Mouse (Mus musculus): ENCODE data around the gene Mpv17l. TPM values are rescaled to one million over a fixed set of nuclear protein-coding genes. Genes with fewer than 3 reads are reported as not detected.
"Not testable (repeated sequence)": the region's sequence is repeated elsewhere in the genome, so short reads cannot be mapped to it uniquely, and the experiment has no call there.

The Mpv17l gene
- polyA plus RNA-seq, 1 experiment from 2014 or later, result 1.5 TPM

DNA sequence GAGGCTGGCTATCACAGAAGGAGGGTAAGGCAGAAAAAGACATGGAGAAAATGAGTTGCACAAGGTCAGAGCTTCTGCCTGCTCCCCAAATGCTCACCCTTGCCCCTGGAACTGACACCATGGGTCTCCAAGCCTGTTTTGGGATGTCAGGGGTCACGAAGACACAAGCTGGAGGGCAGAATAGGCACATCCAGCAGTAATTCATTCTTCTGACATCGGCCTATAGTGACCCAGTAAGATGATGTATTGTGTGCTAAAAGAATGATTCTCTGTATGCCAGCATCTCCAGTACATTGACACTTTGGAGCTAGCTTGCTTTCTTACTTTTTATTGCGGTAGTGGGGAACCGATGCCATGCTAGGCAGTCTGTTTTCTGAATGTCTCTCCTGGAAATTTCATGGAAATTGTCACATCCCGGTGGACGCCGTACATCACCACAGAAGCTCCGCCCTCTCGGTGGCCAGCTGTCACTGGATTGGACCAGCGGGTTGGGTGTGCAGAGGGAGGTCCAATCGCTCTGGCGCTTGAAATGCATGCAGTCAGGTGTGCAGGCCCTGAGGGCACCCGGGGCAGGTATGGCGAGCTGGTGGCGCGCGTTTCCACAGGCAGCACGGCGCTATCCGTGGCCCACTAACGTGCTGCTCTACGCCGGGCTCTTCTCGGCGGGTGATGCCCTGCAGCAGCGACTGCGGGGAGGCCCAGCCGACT, 37.3 kb downstream of the Mpv17l start:
- Histone ChIP-seq H3K27me3 (peaks cover 28% of the 10 kb centered on the region), H3K4me2 (peak overlapping the region; percentile 68), H3K4me3 (replicated peaks) (peak overlapping the region; percentile 50), H3K9ac (no peak overlapping the region), H3K9me3 (replicated peaks) (no peaks in the 10 kb centered on the region), H3K27ac (replicated peaks) (no peak overlapping the region), H3K4me1 (replicated peaks) (no peaks in the 10 kb centered on the region), H3K36me3 (replicated peaks) (no peaks in the 10 kb centered on the region)
- 7% methylated on average over 28 of the region's 28 CpGs for WGBS (ENCODE audit: insufficient replicate concordance)
- ATAC-seq (ENCODE audit: insufficient read depth), result peak; percentile 58; the same call in 1 of the 2 replicates

GRCm38 (mm10) chr16:13940847-13941395, 38.0 kb downstream of the Mpv17l start:
- Histone ChIP-seq H3K36me3 (replicated peaks) (no peaks in the 10 kb centered on the region), H3K4me2 (peak overlapping the region; percentile 68), H3K27ac (replicated peaks) (no peak overlapping the region), H3K4me1 (replicated peaks) (no peaks in the 10 kb centered on the region), H3K9me3 (replicated peaks) (no peaks in the 10 kb centered on the region), H3K4me3 (replicated peaks) (peak overlapping the region; percentile 50), H3K9ac (no peak overlapping the region), H3K27me3 (peaks cover 28% of the 10 kb centered on the region)
- 2% methylated on average over 34 of the region's 34 CpGs for WGBS (ENCODE audit: insufficient replicate concordance)
- ATAC-seq (ENCODE audit: insufficient read depth), result no peak

DNA sequence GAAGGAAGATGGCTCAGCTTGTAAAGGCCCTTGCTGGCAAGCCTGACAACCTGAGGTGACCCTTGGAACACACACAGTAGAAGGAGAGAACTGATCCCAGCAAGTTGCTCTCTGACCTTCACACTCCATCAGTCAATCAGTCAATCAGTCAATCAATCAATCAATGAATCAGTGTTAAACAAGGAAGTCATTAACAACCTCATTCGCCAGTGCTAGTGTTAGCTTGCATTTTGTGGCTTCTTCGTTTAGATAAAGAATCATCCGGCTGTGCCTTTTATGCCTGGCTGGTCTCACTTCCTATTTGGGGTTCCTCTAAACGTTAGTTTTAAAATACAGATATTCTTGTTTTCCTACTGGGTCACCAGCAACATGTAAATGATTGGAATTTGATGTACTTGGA, 41.2 kb downstream of the Mpv17l start:
- Histone ChIP-seq H3K4me1 (replicated peaks) (no peaks in the 10 kb centered on the region), H3K4me2 (no peak overlapping the region), H3K9me3 (replicated peaks) (no peaks in the 10 kb centered on the region), H3K27me3 (peaks cover 27% of the 10 kb centered on the region), H3K9ac (no peak overlapping the region), H3K27ac (replicated peaks) (no peak overlapping the region), H3K4me3 (replicated peaks) (no peak overlapping the region), H3K36me3 (replicated peaks) (no peaks in the 10 kb centered on the region)
- no peak for ATAC-seq (ENCODE audit: insufficient read depth)
- WGBS (ENCODE audit: insufficient replicate concordance), result 7% methylated on average over 4 of the region's 4 CpGs

GRCm38 (mm10) chr16:13944752-13945151, 41.8 kb downstream of the Mpv17l start:
- no peak for ATAC-seq (ENCODE audit: insufficient read depth)
- 68% methylated on average over 5 of the region's 5 CpGs for WGBS (ENCODE audit: insufficient replicate concordance)
- Histone ChIP-seq H3K4me2 (no peak overlapping the region), H3K9me3 (replicated peaks) (no peaks in the 10 kb centered on the region), H3K4me3 (replicated peaks) (no peak overlapping the region), H3K9ac (no peak overlapping the region), H3K27ac (replicated peaks) (no peak overlapping the region), H3K4me1 (replicated peaks) (no peaks in the 10 kb centered on the region), H3K36me3 (replicated peaks) (no peaks in the 10 kb centered on the region), H3K27me3 (peaks cover 22% of the 10 kb centered on the region)

- ATAC-seq (ENCODE audit: insufficient read depth), result no peak
- Histone ChIP-seq H3K4me3 (replicated peaks) (no peak overlapping the region), H3K27ac (replicated peaks) (no peak overlapping the region), H3K9ac (no peak overlapping the region), H3K4me2 (no peak overlapping the region), H3K9me3 (replicated peaks) (no peaks in the 10 kb centered on the region), H3K27me3 (peaks cover 18% of the 10 kb centered on the region), H3K36me3 (replicated peaks) (no peaks in the 10 kb centered on the region), H3K4me1 (replicated peaks) (no peaks in the 10 kb centered on the region)
- 60% methylated on average over 4 of the region's 4 CpGs for WGBS (ENCODE audit: insufficient replicate concordance)
Measured at GRCm38 (mm10) chr16:13945153-13945552, 42.2 kb downstream of the Mpv17l start.

DNA sequence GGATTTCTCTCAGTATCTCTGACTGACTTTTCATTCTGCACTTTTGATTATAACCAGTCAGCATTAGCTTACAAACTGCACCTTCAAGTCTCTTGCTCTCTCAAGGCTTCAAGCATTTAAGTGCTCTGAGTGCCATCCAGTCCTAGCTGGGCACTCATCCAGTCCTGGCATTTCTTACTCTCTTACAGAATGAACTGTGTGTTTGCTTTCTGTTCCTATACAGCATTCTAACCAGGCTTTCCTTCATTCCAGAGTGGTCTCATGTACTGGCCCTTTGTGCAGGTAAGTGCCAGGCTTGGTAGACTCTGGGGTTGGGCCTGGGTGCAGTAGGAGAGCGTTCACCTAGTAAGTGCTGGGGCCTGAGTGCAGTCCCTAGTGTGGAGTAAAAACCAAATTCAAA, 43.3 kb downstream of the Mpv17l start:
- H3K27ac ChIP-seq (replicated peaks), result no peak overlapping the region
- H3K9me3 ChIP-seq (replicated peaks), result no peaks in the 10 kb centered on the region
- H3K4me2 ChIP-seq, result no peak overlapping the region
- peaks cover 6% of the 10 kb centered on the region for H3K27me3 ChIP-seq
- H3K36me3 ChIP-seq (replicated peaks), result no peaks in the 10 kb centered on the region
- 68% methylated on average over 1 of the region's 1 CpGs for WGBS (ENCODE audit: insufficient replicate concordance)
- H3K4me3 ChIP-seq (replicated peaks), result no peak overlapping the region
- H3K9ac ChIP-seq, result no peak overlapping the region
- ATAC-seq (ENCODE audit: insufficient read depth), result no peak
- no peaks in the 10 kb centered on the region for H3K4me1 ChIP-seq (replicated peaks)

DNA sequence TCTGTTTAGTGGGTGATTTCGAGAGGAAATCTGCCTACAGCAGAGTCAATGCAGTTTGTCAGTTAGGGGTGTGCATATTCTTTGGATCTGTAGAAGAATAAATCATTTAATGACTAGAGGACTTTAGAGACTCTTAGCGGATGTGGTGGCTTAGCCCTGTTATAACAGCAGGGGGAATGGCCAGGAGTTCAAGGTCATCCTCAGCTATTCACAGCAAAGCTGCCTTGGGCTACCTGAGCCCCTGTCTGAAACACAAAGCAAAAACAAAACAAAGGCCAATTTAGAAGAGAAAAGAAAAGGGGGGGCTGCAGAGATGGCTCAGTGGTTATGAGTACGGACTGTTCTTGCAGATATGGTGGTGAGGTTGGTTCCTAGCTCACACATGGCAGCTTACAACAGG, 48.3 kb downstream of the Mpv17l start:
- Histone ChIP-seq H3K4me2 (no peak overlapping the region), H3K27me3 (no peaks in the 10 kb centered on the region), H3K4me1 (replicated peaks) (no peaks in the 10 kb centered on the region), H3K27ac (replicated peaks) (no peak overlapping the region), H3K9me3 (replicated peaks) (no peaks in the 10 kb centered on the region), H3K36me3 (replicated peaks) (no peaks in the 10 kb centered on the region), H3K4me3 (replicated peaks) (no peak overlapping the region), H3K9ac (no peak overlapping the region)
- ATAC-seq (ENCODE audit: insufficient read depth), result no peak
- 54% methylated on average over 3 of the region's 3 CpGs for WGBS (ENCODE audit: insufficient replicate concordance)

GRCm38 (mm10) chr16:13962053-13962452, 59.1 kb downstream of the Mpv17l start:
- no peaks in the 10 kb centered on the region for H3K4me1 ChIP-seq (replicated peaks)
- WGBS (ENCODE audit: insufficient replicate concordance), result 10% methylated on average over 1 of the region's 1 CpGs
- H3K36me3 ChIP-seq (replicated peaks), result no peaks in the 10 kb centered on the region
- no peaks in the 10 kb centered on the region for H3K9me3 ChIP-seq (replicated peaks)
- no peak overlapping the region for H3K9ac ChIP-seq
- ATAC-seq (ENCODE audit: insufficient read depth), result no peak
- no peak overlapping the region for H3K4me3 ChIP-seq (replicated peaks)
- no peak overlapping the region for H3K4me2 ChIP-seq
- no peaks in the 10 kb centered on the region for H3K27me3 ChIP-seq
- no peak overlapping the region for H3K27ac ChIP-seq (replicated peaks)

DNA sequence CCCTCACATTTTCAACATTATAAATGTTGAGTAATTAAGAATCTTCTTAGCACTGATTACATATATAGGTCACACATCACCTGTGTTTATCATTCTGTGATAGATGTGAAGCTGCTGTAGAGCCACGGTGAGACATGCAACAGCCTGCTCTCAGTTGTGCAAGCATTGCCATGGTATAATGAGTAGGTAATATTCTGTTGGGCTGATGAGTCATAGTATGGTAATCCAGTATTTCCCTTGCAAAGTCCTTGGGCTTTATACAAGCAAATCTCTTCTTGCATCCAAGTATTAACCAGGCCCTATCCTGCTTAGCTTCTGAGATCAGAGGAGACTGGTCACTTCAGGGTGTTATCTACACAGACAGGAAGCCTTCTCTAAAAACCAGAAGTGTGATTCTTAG, 66.1 kb downstream of the Mpv17l start:
- Histone ChIP-seq H3K4me2 (no peak overlapping the region), H3K9me3 (replicated peaks) (no peaks in the 10 kb centered on the region), H3K9ac (no peak overlapping the region), H3K27me3 (no peaks in the 10 kb centered on the region), H3K4me3 (replicated peaks) (no peak overlapping the region), H3K36me3 (replicated peaks) (no peaks in the 10 kb centered on the region), H3K4me1 (replicated peaks) (no peaks in the 10 kb centered on the region), H3K27ac (replicated peaks) (no peak overlapping the region)
- ATAC-seq (ENCODE audit: insufficient read depth), result no peak
- WGBS (ENCODE audit: insufficient replicate concordance), result 62% methylated on average over 1 of the region's 1 CpGs

DNA sequence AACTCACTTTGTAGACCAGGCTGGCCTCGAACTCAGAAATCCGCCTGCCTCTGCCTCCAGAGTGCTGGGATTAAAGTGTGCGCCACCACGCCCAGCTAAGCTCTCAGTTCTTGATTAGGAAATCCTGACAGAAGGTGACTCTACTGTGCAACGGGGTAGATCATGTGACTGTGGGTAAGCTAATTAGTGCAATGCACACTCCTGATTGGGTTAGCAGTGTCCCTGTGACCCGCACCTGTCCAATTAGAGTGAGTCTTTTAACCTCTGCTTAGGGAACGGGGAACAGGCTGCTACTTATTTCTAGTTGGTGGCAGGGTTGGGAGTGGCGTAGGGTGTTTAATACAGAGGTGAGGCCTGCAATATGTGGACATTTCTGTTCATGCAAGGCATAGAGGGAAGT, 69.1 kb downstream of the Mpv17l start:
- Histone ChIP-seq H3K9me3 (replicated peaks) (no peaks in the 10 kb centered on the region), H3K36me3 (replicated peaks) (no peaks in the 10 kb centered on the region), H3K27ac (replicated peaks) (no peak overlapping the region), H3K9ac (no peak overlapping the region), H3K27me3 (no peaks in the 10 kb centered on the region), H3K4me3 (replicated peaks) (no peak overlapping the region), H3K4me2 (no peak overlapping the region), H3K4me1 (replicated peaks) (no peaks in the 10 kb centered on the region)
- 71% methylated on average over 8 of the region's 8 CpGs for WGBS (ENCODE audit: insufficient replicate concordance)
- no peak for ATAC-seq (ENCODE audit: insufficient read depth)

- H3K9me3 ChIP-seq (replicated peaks); H3K4me1 ChIP-seq (replicated peaks); H3K4me2 ChIP-seq; H3K9ac ChIP-seq; H3K36me3 ChIP-seq (replicated peaks); H3K4me3 ChIP-seq (replicated peaks); H3K27ac ChIP-seq (replicated peaks); ATAC-seq (ENCODE audit: insufficient read depth); H3K27me3 ChIP-seq: not testable (repeated sequence)
- WGBS (ENCODE audit: insufficient replicate concordance), result 68% methylated on average over 4 of the region's 4 CpGs
Measured at GRCm38 (mm10) chr16:13976358-13976896, 73.5 kb downstream of the Mpv17l start.

Data from liver, embryonic 15.5 days (tissue).